Mouse (Mus musculus) cerebellum, adult 2 months (tissue): Measurements from ENCODE around the gene 5730409E04Rik. TPM values are rescaled to one million over a fixed set of nuclear protein-coding genes. Genes with fewer than 3 reads are reported as not detected.

Source experiments
- DNase-seq, 2 experiments: peaks; one replicate each; pipeline ENCODE4 v3.0.0; 2021
- H3K27ac ChIP-seq: fragments of 200-500 bp; 2 replicates; pipeline ENCODE4 v1.5.1; 2012; ENCODE audit warnings: low read length, control low read depth, inconsistent platforms; ENCODE audit not compliant: insufficient read depth
- H3K27me3 ChIP-seq: fragments of 200-500 bp; 2 replicates; pipeline ENCODE4 v1.6.1; 2012; ENCODE audit warnings: inconsistent platforms, mild to moderate bottlenecking, low read length, moderate library complexity; ENCODE audit not compliant: control insufficient read depth, insufficient read depth
- H3K4me1 ChIP-seq: fragments of 200-500 bp; 2 replicates; pipeline ENCODE4 v1.6.1; 2011; ENCODE audit warnings: low read length; ENCODE audit not compliant: control insufficient read depth, insufficient read depth
- H3K4me3 ChIP-seq: fragments of 200-500 bp; replicated peaks from 2 replicates; pipeline ENCODE3; 2011; ENCODE audit warnings: mild to moderate bottlenecking, low read depth, low read length, control low read depth; ENCODE audit not compliant: insufficient read depth
- CTCF ChIP-seq: fragments of 200-500 bp; IDR thresholded peaks from 2 replicates; pipeline ENCODE4 v1.5.1; 2011; ENCODE audit warnings: low read depth, mild to moderate bottlenecking, control low read depth, low read length, moderate library complexity, borderline replicate concordance; ENCODE audit not compliant: insufficient read depth
- POLR2A ChIP-seq: fragments of 200-500 bp; IDR thresholded peaks from 2 replicates; pipeline ENCODE4 v1.6.1; 2011; ENCODE audit warnings: low read length, control low read depth, borderline replicate concordance; ENCODE audit not compliant: insufficient read depth
- WGBS: fragments of 180-500 bp; shearing (Covaris S2); methylation state at CpG from one replicate; pipeline ENCODE4 v1.1.7; 2018; 5-methylcytosine and 5-hydroxymethylcytosine counted together
- polyA plus RNA-seq: library from polyadenylated mRNA; depleted of rRNA; stranded (reverse); fragments of >200 nt; gene quantifications from 2 replicates; pipeline ENCODE4 v1.2.3, GENCODE M21; 2012; rRNA removed

Gene 5730409E04Rik
- polyA plus RNA-seq, 1 experiment, result 68.6 TPM

- no peaks in the 10 kb centered on the region for H3K4me1 ChIP-seq
Observed at GRCm38 (mm10) chr4:126641901-126642300, 32.3 kb downstream of the 5730409E04Rik start.

GRCm38 (mm10) chr4:126643815-126644214, 34.2 kb downstream of the 5730409E04Rik start:
- no peak for DNase-seq
- TF ChIP-seq POLR2A, result no peak
- no peak for TF ChIP-seq CTCF
- Histone ChIP-seq H3K4me1 (0 out of 2 replicates have a peak, but pooled peaks cover 3% of the 10 kb centered on the region), H3K27ac (no peak overlapping the region), H3K27me3 (no peaks in the 10 kb centered on the region), H3K4me3 (no peak overlapping the region)
- 88% methylated on average over 4 of the region's 4 CpGs for WGBS

More at GRCm38 (mm10) chr4:126641901-126642300, 32.3 kb downstream of the 5730409E04Rik start:
- no peak for TF ChIP-seq CTCF
- DNase-seq, result no peak
- Histone ChIP-seq H3K4me3 (no peak overlapping the region), H3K27ac (no peak overlapping the region), H3K27me3 (no peaks in the 10 kb centered on the region)
- 60% methylated on average over 9 of the region's 9 CpGs for WGBS

GRCm38 (mm10) chr4:126644333-126644963, 34.8 kb downstream of the 5730409E04Rik start:
- Histone ChIP-seq H3K4me3 (no peak overlapping the region), H3K27me3 (no peaks in the 10 kb centered on the region), H3K4me1 (0 out of 2 replicates have a peak, but pooled peaks cover 3% of the 10 kb centered on the region), H3K27ac (no peak overlapping the region)
- no peak for TF ChIP-seq CTCF
- no peak for TF ChIP-seq POLR2A
- WGBS, result 35% methylated on average over 10 of the region's 10 CpGs
- DNase-seq, result no peak

GRCm38 (mm10) chr4:126647996-126648910, 38.6 kb downstream of the 5730409E04Rik start:
- H3K4me3 ChIP-seq, result peak overlapping the region; percentile 23
- TF ChIP-seq CTCF (no peak), POLR2A (no peak)

DNA sequence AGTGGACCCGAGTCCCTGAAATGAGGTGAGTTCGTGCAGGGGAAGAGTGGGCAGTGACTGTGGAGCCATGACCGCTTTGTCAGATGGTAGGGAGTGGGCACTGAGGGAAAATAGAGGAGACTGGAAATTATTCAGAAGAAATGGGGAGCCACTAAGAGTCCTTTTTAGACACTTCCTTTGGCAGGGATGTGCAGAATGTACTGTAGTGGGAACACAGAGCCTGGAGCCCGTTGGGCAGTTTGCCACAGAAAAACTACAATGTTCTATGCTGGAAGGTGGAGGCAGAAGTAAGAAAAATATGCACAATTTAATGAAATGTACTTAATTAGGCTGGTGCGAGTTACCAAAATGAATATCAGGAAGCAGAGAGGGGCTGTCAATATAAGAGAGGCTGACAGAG, 43.5 kb downstream of the 5730409E04Rik start:
- Histone ChIP-seq H3K4me3 (no peak overlapping the region), H3K4me1 (0 out of 2 replicates have a peak, but pooled peaks cover 3% of the 10 kb centered on the region), H3K27me3 (no peaks in the 10 kb centered on the region), H3K27ac (no peak overlapping the region)
- 78% methylated on average over 5 of the region's 5 CpGs for WGBS
- DNase-seq, result no peak
- no peak for TF ChIP-seq CTCF
- no peak for TF ChIP-seq POLR2A

More at GRCm38 (mm10) chr4:126647996-126648910, 38.6 kb downstream of the 5730409E04Rik start:
- Histone ChIP-seq H3K27ac (no peak overlapping the region), H3K4me1 (0 out of 2 replicates have a peak, but pooled peaks cover 3% of the 10 kb centered on the region), H3K27me3 (no peaks in the 10 kb centered on the region)
- DNase-seq, result peak; percentile 18 to 24
- WGBS, result 20% methylated on average over 24 of the region's 24 CpGs

- TF ChIP-seq CTCF (no peak), POLR2A (no peak)
- Histone ChIP-seq H3K27ac (no peak overlapping the region), H3K4me1 (no peaks in the 10 kb centered on the region), H3K27me3 (no peaks in the 10 kb centered on the region), H3K4me3 (no peak overlapping the region)
- 44% methylated on average over 9 of the region's 9 CpGs for WGBS
- no peak for DNase-seq
Observed at GRCm38 (mm10) chr4:126655356-126655755, 45.7 kb downstream of the 5730409E04Rik start.

GRCm38 (mm10) chr4:126661249-126661648, 51.6 kb downstream of the 5730409E04Rik start:
- whole genome bisulfite sequencing, result 5% methylated on average over 7 of the region's 7 CpGs
- TF ChIP-seq POLR2A (no peak; the same call in 1 of the 2 replicates), CTCF (no peak)
- peak overlapping the region; percentile 15; the same call in 1 of the 2 replicates for H3K27ac ChIP-seq
- peak; percentile 76 to 77 for DNase-seq
- H3K4me3 ChIP-seq, result no peak overlapping the region
- H3K27me3 ChIP-seq, result no peaks in the 10 kb centered on the region
- peaks cover 8% of the 10 kb centered on the region; the same call in 1 of the 2 replicates for H3K4me1 ChIP-seq

Other genes starting within 250 kb of the 5730409E04Rik start
- 13.3 and 14.5 TPM in 2 replicates for gene Ago3, start 180.3 kb upstream of the 5730409E04Rik start, polyA plus RNA-seq
- 37.0 and 38.1 TPM in 2 replicates for gene Ago1, start 141.2 kb upstream of the 5730409E04Rik start, polyA plus RNA-seq
- gene Ago4, start 76.3 kb upstream of the 5730409E04Rik start, polyA plus RNA-seq, result 4.9 TPM in 2 replicates
- gene Clspn, start 52.9 kb upstream of the 5730409E04Rik start, polyA plus RNA-seq, result 0.49 and 0.67 TPM in 2 replicates
- 170 and 173 TPM in 2 replicates for gene Psmb2, start 67.8 kb downstream of the 5730409E04Rik start, polyA plus RNA-seq
- not detected in 2 replicates for gene Tfap2e, start 126.4 kb downstream of the 5730409E04Rik start, polyA plus RNA-seq
- gene Ncdn, start 143.6 kb downstream of the 5730409E04Rik start, polyA plus RNA-seq, result 546 and 554 TPM in 2 replicates
- gene AU040320, start 143.7 kb downstream of the 5730409E04Rik start, polyA plus RNA-seq, result 51.0 and 51.2 TPM in 2 replicates